Mouse (Mus musculus) hindlimb bud, embryonic 11.5 days (tissue): ENCODE measurements around the gene Olfr149.
"Not testable (repeated sequence)": the region's sequence is repeated elsewhere in the genome, so short reads cannot be mapped to it uniquely, and the experiment has no call there.

Source experiments
- DNase-seq: peaks from one replicate; pipeline ENCODE4 v3.0.0-alpha.2; 2012; ENCODE audit warnings: low read depth, low spot score; ENCODE audit errors: extremely low spot score

Olfr149 gene

GRCm38 (mm10) chr9:39707017-39707416, at the start of gene Olfr149:
Gene Olfr149, minus strand, starts transcription at chr9:39707117.
- no peak for DNase-seq

- no peak for DNase-seq
Measured at GRCm38 (mm10) chr9:39746428-39746827, 39.5 kb upstream of the Olfr149 start.

- no peak for DNase-seq
Measured at GRCm38 (mm10) chr9:39745949-39746348, 39.0 kb upstream of the Olfr149 start, which contains the start of gene Olfr967. Gene Olfr967, plus strand, starts transcription at chr9:39746249.

GRCm38 (mm10) chr9:39740741-39741140, 33.8 kb upstream of the Olfr149 start:
- no peak for DNase-seq

- no peak for DNase-seq
Measured at GRCm38 (mm10) chr9:39730678-39731077, 23.8 kb upstream of the Olfr149 start, which contains the start of gene Olfr150. Gene Olfr150, plus strand, starts transcription at chr9:39730978.

- no peak for DNase-seq
Measured at GRCm38 (mm10) chr9:39711053-39711452, 4.1 kb upstream of the Olfr149 start, which contains the start of gene Olfr965. Gene Olfr965, plus strand, starts transcription at chr9:39711353.

GRCm38 (mm10) chr9:39708958-39709357, 2.0 kb upstream of the Olfr149 start:
- no peak for DNase-seq

- not testable (repeated sequence) for DNase-seq
Measured at GRCm38 (mm10) chr9:39701123-39701522, 5.8 kb downstream of the Olfr149 start.

- no peak for DNase-seq
Measured at GRCm38 (mm10) chr9:39679280-39679679, 27.6 kb downstream of the Olfr149 start.

- no peak for DNase-seq
Measured at GRCm38 (mm10) chr9:39678557-39678956, 28.4 kb downstream of the Olfr149 start.

- DNase-seq, result no peak
Measured at GRCm38 (mm10) chr9:39674820-39675219, 32.1 kb downstream of the Olfr149 start.

- no peak for DNase-seq
Measured at GRCm38 (mm10) chr9:39669723-39670122, 37.2 kb downstream of the Olfr149 start.

GRCm38 (mm10) chr9:39666905-39667304, 40.0 kb downstream of the Olfr149 start, which contains the start of gene Olfr963:
Gene Olfr963, plus strand, starts transcription at chr9:39667205.
- no peak for DNase-seq

GRCm38 (mm10) chr9:39654756-39655396, 52.0 kb downstream of the Olfr149 start:
- DNase-seq, result no peak
